Mouse (Mus musculus): Measurements from ENCODE around the gene Unc5cl. TPM values are rescaled to one million over a fixed set of nuclear protein-coding genes. Genes with fewer than 3 reads are reported as not detected.

Unc5cl gene
- not detected in 2 replicates for total RNA-seq (2021)
- long read RNA-seq, result 0 reads

DNA sequence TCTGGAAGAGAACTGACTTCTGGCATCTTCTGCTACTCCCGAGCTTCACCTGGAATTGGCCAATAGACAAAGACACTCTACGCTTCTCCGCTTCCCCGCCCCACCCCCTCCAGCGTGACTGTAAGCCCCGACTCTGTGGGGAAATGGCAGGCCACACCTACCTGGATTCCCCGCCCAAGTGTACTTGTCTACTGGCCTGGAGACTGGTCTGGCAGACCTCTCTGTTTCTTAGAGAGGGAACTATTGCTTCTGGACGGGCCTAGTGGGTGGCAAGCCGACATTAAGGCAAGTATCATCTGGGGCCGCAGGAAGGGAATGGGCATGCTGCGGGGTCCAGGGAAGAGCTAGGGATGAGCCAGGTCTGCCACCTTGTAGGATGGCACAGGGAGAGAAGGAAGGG is at the start of gene Unc5cl:
TSS of gene Unc5cl (plus strand) at position 214 of the 400 bp plus-strand sequence.
- DNase-seq, result no peak

DNA sequence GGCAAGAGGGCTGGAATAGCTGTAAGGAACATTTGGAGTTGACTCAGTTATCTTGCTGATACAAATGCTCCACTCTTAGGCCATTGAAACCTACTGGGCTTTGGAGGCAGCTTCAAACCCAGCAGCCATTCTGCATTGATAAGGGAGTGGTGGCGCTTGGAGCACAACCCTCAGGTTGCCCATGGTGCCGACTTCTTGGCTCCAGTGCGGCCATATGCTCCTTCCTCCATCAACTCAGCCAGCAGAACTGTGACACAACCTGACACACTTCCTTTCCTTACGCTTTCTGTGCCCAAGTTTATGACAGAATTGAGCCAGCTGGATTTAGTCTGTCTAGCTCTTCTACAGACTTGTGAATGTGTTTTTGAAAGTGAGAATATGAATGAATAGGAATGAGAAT is 47.5 kb upstream of the Unc5cl start:
- DNase-seq, result no peak

DNA sequence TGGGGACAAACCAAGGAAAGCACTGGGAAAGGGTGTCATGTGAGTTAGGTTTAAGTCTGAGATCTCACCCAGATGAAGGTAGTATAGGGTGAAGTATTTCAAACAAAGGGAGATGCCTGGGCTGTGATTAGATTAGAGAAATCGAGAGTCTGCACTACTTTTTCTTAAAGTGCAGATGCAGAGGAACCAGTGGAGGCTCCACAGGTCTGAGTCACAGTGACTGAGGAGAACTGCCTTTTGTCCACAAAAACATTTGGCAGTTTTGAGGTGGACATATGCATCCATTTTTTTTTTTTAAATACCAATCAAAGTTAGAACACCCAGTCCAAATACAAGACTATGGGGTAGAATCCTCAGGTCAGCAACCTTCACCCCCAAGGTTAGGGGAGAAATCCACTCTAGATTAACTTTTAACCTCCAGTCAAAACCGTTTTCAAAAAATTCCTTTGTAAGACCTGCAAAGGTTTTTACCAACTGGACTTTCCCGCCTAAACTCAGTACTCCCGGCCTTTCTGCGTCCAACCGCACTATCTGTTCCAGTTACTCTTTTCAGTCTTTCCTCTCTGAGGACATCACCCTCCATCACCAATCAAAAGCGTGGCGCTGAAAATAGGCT is 46.7 kb upstream of the Unc5cl start:
- DNase-seq, result no peak

DNA sequence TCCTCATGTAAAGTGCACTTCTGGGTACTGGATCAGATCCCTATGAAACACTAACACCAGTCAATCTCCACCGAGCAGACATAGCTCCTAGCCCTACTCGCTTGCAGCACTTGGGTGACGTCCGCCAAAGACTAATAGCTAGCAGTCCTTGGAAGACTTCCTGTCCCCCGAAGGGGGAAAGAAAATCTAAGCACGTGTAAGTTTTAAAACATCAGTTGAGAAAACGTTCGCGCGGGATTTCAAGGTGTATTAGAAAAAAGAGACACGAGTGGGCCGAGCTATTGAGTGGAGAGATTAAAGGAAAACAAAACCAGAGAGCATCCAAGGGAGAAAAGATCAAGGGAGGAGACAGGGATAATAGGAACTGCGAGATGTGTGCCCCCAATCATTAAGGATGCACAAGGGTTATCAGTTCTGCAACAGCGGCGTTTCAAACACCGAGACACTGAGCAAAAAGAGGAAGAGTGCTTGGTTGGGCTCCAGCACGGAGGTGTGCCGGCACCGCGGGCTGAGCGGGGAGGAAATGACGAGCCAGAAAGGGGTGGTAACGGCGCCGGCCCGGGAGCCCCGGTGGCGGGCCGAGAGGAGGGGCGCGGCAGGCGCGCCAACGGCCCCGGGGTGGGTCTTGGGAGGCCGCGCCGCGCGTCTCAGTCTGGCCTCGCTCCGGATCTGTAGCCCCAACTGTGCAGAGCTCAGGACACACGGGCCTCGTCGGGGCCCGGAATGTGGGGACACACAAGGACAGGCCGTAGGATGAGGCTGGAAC is 46.0 kb upstream of the Unc5cl start:
- DNase-seq, result peak; percentile 79

DNA sequence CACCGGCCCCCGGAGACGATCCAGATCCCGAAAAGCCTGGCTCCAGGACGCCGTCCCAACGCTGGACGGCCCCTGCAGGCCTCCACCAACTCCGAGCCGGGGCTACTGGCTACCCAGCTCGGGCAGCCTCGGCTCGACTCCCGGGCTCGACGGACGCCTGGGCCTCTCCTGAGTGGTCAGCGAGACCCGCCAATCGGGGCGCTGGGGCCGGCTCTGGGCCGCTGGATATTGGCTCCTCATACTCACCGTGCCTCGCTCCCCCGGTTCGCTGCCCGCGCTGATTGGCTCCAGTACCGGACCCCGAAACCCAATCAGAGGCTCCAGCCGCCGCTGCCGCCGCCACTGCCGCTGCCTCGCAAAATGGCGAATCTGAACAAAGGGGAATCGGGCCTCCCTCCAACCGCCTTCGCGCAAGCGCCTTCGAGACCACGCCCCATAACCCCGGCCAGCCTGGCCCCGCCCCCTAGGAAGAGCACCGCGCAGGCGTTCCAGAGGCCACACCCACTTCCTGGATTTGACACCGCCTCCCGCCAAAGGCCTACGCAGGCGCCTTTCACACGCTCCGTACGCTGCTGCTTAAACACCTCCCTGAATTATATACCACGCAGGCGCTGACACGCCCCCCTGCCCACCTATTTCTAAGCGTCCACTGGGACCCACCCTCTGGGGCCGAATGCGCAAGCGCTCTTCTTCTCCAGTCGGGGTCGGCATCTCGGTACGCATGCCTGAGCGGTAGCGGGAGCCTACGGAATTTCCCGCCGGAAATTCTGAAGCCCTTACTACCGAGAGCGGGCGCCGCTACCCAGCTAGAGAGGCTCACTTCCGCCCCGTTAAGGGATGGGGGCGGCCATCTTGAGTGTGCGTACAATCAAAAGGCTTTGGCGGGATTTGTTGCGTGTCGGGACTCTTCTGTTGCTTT is 45.1 kb upstream of the Unc5cl start, which contains the start of the genes Nfya and Oard1:
TSS of gene Nfya (minus strand) at position 527 of the 919 bp plus-strand sequence.
TSS of gene Oard1 (plus strand) at position 635 of the 919 bp plus-strand sequence.
- DNase-seq, result peak; percentile 99

DNA sequence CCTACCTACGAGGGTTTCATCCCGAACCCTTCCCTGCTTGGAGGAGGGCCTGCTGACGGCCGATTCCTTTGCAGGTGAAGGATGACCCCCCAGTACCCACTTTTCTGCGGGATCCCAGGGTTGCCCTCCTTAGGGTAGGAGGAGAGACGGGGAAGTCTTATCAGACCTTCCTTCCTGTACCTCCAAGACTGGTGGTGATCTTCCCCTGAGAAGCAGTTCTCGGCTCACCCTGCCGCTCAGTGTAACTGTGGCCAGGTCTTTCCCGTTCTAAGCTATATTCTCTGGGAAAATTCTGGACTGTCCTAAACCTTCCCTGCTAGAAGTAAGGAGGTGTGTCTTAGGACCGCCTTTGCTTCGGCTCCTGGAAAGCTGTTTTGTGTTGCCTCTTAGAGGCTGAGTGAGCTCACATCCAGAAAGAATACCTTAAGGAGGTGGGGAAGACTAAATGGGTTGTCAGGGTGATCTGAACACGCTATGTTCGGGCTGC is 44.4 kb upstream of the Unc5cl start:
- DNase-seq, result no peak

DNA sequence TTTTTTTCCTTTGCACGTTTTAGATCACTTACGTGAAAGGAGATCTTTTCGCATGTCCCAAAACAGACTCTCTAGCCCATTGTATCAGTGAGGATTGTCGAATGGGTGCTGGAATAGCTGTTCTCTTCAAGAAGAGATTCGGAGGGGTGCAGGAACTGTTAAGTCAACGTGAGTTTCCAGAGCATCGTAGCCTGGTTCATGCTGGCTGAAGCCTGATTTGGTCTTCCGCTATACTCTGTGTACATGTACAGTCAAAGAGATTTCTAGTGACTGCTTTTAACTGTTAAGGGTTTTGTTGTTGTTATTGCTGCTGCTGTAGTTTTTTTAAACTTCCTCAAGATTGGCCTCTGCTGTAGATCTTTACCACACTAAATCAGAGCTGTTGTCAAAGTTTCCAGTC is 43.5 kb upstream of the Unc5cl start:
- no peak for DNase-seq

DNA sequence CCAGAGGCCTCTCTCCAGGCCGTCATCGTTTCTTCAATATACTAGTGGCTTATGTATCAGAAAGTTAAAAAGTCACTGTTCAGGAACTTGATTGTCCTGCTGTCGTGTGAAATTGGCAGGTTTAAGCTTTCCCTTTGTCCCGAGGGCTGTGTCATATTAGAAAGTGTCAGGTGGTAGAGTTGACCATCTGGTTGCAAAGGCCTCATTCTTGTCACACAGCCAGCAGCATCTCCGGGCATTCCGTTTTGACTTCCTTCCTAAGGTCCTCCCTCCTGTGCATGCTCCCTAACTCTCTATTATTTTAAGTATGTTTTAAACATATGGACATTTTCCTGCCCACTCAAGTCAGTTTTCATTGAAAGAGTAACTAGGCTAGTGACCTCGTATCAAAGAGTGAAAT is 38.7 kb upstream of the Unc5cl start:
- no peak for DNase-seq

DNA sequence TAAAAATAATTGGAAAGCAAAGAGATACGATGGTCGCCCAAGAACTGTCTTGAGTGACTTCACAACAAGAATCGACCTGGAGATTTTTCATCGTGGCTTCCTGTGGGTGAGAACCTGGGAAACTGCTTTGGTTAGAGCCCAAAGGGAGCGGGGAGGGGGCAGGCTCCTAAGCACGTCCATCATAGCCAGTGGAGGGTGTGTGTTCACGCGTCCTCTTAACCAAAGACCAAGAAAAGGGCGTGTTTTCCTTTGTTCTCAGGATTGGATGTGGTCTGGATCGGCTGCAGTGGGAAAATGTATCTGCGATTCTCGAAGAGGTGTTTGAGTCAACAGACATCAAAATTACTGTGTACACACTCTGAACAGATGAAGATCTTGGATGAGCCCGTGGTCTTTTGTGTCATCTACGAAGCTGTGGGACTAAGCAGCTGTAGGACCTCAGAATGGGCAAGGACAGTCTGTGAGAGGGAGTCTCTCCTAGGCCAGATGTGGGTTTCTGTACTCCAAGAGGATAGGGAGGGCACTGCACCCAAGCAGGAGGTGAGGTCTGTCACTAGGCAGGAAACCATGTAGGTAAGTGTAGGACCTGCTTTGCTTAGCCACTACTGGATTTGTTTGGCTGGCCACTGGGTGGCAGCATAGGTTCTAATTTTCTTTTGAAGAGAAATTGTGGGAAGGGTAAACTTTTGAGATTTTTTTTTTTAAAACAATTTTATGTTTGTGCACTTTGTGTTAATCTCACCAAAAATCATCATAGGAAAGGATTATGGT is 38.1 kb upstream of the Unc5cl start:
- peak; percentile 48 for DNase-seq

DNA sequence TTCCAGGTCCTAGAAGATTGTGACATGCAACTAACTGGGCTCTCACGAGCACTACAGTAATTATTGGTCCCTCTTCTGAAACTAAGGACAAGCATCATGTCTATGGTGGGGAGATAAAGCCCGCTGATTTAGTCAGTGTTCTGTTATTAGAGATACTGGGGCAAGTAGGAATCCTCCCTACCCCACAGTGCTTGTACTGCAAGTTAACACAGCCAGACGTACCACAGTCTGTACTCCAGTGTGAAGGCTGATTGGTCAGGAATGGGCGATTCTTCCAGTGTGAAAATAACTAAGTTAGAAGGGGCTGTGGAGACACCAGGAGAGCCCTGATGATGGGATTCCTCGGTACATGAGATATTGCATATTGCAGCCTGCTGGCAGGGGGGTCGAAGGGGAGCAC is 37.2 kb upstream of the Unc5cl start:
- DNase-seq, result no peak

DNA sequence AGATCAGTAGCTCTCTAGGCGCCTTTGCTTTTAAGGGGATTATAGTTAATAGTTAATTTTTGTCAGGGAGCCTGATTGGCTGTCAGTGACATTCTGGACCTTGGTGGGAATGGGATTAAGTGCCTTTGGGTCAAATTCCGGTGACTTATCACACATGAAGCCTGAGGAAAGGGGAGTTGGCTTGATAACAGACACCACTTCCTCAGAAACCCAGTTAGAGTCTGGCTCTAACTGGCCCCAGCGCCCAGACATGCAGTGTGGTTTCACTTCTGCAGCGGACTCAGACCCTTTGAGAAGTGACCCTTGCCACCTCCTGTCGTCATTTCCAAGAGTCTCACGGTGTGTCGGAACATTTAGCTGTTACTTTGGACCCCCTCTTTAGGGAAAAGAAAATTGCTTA is 36.5 kb upstream of the Unc5cl start:
- DNase-seq, result no peak

DNA sequence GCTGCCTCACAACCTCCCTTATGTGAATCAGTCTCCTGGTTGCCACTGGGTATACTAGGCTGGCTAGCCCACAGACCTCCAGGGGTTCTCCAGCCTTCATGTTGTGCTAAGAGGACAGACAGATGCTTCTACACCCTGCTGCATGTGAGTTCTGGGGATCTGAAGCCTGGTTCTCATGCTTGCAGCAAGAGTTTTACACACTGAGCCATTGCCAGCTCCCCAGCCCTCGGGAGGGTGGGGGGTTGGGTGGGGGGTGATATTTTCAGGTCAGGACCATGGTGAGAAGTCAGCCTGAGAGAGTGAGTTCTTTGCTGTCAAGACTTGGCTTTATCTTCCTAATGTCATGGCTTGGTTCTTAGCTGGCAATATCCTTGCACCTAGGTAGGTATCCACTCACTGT is 35.9 kb upstream of the Unc5cl start:
- no peak for DNase-seq

DNA sequence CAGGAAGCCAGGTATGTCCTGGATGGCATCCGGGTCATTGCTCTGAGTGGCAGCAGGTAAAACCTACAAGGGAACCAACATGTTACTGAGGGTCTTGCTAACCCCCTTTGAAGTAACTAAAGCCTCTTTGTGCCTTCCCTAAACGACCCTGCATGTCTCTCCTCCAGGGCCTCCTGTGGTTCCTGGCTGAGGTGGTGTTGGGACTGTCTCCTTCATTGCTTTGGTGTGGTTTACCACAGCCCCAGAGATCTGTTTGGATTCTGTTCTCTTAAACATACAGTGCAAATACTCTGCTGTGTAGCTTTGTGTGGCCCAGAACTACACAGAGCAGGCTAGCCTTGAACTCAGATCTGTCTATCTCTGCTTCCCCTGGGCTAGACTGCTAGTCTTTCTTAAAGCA is 35.1 kb upstream of the Unc5cl start:
- no peak for DNase-seq

DNA sequence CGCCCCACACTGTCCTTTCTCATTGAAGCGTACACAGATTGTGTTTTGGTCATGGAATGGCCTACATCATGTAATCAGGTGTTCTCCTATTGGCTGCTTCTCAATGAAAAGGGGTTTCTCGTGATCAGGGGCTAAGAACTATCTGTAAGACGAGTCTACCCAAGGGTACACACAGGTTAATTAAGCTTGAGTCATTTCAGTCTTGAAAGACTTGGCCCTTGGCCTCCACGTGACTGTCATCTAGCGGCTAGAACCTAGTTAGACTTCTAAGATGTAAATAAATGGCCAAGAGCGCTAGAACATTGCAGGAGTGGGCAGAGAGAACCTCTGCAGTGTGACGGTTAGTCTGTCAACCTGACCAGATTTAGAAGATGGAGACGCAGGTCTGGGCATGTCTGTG is 30.5 kb upstream of the Unc5cl start:
- DNase-seq, result no peak

DNA sequence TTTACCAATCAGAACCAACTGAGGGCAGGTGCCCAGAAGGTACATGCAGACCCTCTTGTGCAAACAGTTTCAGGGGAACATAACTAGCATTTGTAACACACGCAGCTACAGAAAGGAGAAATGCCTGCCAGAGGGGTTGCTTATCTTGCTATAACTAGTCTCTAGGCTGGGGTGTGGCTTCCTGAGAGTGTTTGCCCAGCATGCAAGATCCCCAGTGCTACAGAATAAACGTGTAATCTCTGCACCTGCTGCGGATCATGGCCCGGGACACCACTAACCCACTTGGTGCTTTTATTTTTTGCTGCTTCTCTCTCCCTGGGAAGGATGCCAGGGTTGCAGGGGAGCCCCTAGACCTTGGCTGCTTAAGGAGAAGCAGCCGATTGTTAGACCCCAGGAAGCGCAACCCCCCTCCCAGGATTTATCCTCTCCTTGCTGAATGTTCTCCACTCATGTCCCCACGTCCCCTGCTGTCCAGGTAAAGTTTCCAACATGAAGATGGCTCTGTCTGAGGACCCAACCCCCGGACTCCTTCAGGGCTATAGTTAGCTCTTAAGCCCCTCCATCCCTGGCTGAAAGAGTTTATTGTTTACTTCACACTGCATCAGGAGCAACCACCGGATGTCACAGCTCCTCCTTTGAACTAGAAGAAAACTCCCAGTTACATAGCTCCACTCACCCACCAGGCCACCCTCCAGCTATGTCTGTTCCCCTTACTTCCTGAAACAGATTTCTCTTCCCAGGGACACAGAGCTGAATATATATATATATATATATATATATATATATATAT is 28.7 kb upstream of the Unc5cl start:
- no peak for DNase-seq

DNA sequence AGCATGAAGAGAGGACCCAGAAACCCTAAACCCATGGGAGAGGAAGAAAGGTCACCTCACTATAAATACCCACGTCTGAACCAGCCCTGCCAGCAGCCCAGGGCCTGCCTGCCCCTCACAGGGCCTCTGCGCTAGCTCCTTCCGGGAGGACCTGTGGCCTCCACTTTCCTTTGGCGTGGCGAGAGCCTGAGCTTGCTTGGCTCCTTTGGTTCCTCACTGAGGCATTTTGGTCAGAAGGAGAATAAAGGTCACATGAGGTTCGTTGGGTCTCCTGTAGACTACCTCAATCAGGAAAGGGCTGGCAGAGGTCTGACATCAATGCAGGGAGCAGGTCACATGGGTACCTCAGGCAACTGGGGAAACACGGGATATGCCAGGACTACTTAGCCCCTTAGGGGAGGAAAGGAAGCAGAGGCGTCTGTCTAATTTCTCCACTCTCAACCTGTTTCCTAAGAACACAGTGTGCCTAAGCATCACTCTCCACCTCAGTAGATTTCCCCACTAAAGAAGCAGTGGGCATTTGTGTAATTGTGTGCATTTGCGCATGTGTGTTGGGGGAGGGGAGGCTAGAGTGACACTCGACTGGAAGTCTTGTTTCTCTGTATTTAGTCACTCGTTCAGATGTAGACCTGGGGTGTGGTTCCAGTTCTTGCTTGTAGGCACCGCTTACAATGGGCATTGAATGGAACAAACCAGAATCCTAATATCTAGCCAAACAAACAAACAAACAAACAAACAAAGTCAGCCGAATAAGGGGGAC is 27.5 kb upstream of the Unc5cl start:
- DNase-seq, result no peak

DNA sequence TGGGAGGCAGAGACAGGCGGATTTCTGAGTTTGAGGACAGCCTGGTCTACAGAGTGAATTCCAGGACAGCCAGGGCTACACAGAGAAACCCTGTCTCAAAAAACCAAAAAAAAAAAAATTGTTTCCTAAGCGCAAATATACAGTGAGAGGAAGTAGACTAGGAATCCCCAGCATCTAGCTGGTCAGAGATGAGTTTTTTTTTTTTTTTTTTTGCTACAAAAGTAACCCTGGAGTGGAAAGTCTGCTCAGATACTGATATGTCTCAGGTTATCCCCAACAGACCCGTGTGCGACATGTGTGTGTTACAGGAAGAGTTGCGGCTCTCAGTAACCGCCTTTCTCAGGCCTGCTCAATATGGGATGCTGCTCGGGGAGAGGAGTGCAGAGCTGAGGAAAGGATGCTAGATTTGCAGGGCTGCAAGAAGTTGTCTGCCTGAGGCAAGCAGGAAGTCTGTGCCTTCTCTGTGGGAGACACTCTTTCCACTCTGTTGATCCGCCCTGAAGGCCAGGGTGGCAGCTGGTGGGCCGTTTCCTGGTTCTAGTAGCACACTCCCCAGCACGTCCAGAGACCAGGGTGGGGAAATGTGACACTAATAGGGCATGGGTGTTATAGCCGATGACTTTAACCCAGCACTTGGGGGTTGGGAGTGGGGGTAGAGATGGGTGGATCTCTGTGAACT is 26.7 kb upstream of the Unc5cl start:
- DNase-seq, result no peak

DNA sequence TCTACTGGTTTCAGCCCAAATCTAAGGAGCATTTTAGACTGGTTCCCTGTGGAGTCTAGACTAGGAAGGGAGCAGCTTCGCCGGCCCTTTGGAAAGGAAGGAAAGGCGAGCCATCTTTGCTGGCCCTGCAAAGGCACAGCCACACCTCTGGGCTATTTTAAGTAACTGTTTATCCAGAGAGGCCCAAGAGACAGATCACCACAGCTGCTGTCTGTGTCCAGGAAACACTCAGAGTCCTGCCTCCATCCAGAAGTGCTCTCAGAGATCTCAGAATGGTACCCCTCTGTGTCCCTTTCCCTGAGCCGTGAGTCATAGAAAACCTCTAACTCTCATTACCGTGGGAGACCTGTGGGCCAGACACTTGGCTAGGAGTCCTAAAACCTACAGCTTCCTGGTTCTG is 24.3 kb upstream of the Unc5cl start:
- no peak for DNase-seq

DNA sequence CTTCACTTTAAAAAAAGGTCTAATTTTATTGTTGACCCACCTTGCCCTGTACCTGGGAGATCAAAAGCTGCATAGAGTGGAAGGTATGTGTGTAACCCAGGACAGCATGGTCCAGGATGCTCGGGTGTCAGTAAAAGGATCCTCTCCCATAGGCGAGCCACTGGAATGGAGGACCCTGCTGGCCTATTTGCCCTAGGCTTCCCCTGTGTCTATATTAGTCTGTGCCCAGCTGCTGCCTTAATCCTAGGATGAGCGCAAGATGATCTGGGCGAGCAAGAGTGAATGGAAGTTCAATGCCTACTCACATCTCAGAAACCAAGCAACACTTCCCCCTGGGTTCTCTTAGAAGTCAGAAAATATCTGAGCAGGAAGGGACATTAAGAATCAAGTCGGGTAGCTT is 23.6 kb upstream of the Unc5cl start:
- no peak for DNase-seq

Measured in adrenal gland, postnatal 25 days (tissue).